In the genomic region with DNA sequence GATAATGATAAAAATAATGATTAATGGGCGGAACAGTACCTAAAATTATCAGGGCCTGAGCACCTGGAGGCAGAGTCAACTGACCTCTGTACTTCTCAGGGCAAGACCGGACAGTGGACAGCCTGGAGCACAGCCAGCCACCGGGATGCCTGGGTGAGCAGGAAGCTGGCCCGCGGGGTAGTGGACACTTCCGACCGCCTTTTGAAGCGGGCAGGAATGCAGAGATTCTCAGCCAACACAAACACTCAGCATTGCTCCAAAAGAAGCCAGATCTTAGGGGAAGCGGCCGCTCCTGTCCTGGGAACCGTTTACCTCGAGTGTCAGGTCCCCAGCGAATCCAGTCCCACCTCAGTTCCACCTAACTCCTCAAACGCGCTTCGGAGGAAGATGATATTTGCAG, we compare ENCODE assay signal across 8 mouse cellular contexts. TPM values are rescaled to one million over a fixed set of nuclear protein-coding genes. Genes with fewer than 3 reads are reported as not detected.
DNase-seq lines count a peak whose midpoint lies in the region; ATAC-seq lines count a peak whose summit lies in the region.

No protein-coding gene starts in this region.

- H3K4me1 ChIP-seq in embryonic facial prominence, embryonic 10.5 days, result peaks cover 52% of the 10 kb centered on the region
- H3K4me1 ChIP-seq in limb, embryonic 11.5 days (ENCODE audit: control insufficient read depth, insufficient read depth, low read length), result 0 out of 2 replicates have a peak, but pooled peaks cover 5% of the 10 kb centered on the region
- peaks cover 16% of the 10 kb centered on the region for H3K4me1 ChIP-seq in midbrain, embryonic 13.5 days (replicated peaks)

- H3K36me3 ChIP-seq in embryonic facial prominence, embryonic 10.5 days (replicated peaks), result no peaks in the 10 kb centered on the region
- no peaks in the 10 kb centered on the region for H3K36me3 ChIP-seq in limb, embryonic 11.5 days (ENCODE audit: control insufficient read depth, insufficient read depth, low read length)
- H3K36me3 ChIP-seq in midbrain, embryonic 13.5 days, result no peaks in the 10 kb centered on the region

- intact Hi-C loops in heart, postnatal 36 days (cut with DNase I), result no loop called here

- WGBS in embryonic facial prominence, embryonic 10.5 days, result 11% methylated on average over 16 of the region's 16 CpGs
- WGBS in limb, embryonic 11.5 days, result 12% methylated on average over 16 of the region's 16 CpGs
- 14% methylated on average over 16 of the region's 16 CpGs for WGBS in midbrain, embryonic 13.5 days

- H3K4me3 ChIP-seq in embryonic facial prominence, embryonic 10.5 days, result peak overlapping the region; percentile 62
- peak overlapping the region; percentile 25; the same call in 1 of the 2 replicates for H3K4me3 ChIP-seq in limb, embryonic 11.5 days (ENCODE audit: low read depth, low read length)
- H3K4me3 ChIP-seq in midbrain, embryonic 13.5 days (replicated peaks), result peak overlapping the region; percentile 43

- peak overlapping the region; percentile 71 for H3K4me2 ChIP-seq in limb, embryonic 11.5 days (ENCODE audit: low read depth, severe bottlenecking)
- peak overlapping the region; percentile 82 for H3K4me2 ChIP-seq in midbrain, embryonic 13.5 days (replicated peaks)

- no peaks in the 10 kb centered on the region for H3K9me3 ChIP-seq in embryonic facial prominence, embryonic 10.5 days
- H3K9me3 ChIP-seq in limb, embryonic 11.5 days (ENCODE audit: control insufficient read depth, low read length), result no peaks in the 10 kb centered on the region
- H3K9me3 ChIP-seq in midbrain, embryonic 13.5 days, result no peaks in the 10 kb centered on the region

- DNase-seq in urinary bladder, postnatal 25 days (ENCODE audit: low spot score), result peak; percentile 34
- DNase-seq in urinary bladder, adult 2 months (ENCODE audit: low spot score), result no peak
- peak; percentile 47 for DNase-seq in embryonic facial prominence, embryonic 10.5 days (ENCODE audit: low spot score)
- DNase-seq in heart, postnatal 36 days, result peak; percentile 37 to 39
- no peak for DNase-seq in limb, embryonic 11.5 days (ENCODE audit: low spot score)
- DNase-seq in B cell, adult 2 months, result no peak
- DNase-seq in adipocyte (ENCODE audit: low spot score), result no peak

- H3K9ac ChIP-seq in limb, embryonic 11.5 days (ENCODE audit: low read length), result no peak overlapping the region
- H3K9ac ChIP-seq in midbrain, embryonic 13.5 days (replicated peaks), result no peak overlapping the region

- no peak overlapping the region for H3K27ac ChIP-seq in embryonic facial prominence, embryonic 10.5 days (replicated peaks)
- no peak overlapping the region for H3K27ac ChIP-seq in limb, embryonic 11.5 days (replicated peaks; ENCODE audit: low read depth, low read length)
- H3K27ac ChIP-seq in midbrain, embryonic 13.5 days, result no peak overlapping the region

- no peak for ATAC-seq in limb, embryonic 11.5 days (ENCODE audit: insufficient number of reproducible peaks, low FRiP score, low TSS enrichment, low read depth)
- ATAC-seq in midbrain, embryonic 13.5 days, result no peak

- peaks cover 37% of the 10 kb centered on the region for H3K27me3 ChIP-seq in embryonic facial prominence, embryonic 10.5 days (replicated peaks; ENCODE audit: low read depth, poor library complexity, severe bottlenecking)
- peaks cover 2% of the 10 kb centered on the region; the same call in 1 of the 2 replicates for H3K27me3 ChIP-seq in limb, embryonic 11.5 days (ENCODE audit: control insufficient read depth, insufficient read depth, low read length)
- peaks cover 51% of the 10 kb centered on the region for H3K27me3 ChIP-seq in midbrain, embryonic 13.5 days

RNA-seq across cellular contexts. Expression of a gene that starts 1.0 kb away (rescaled TPM):
- polyA plus RNA-seq in urinary bladder, adult 2 months (2012; rRNA removed), result 6.6 and 7.6 TPM in 2 replicates
- polyA plus RNA-seq in embryonic facial prominence, embryonic 10.5 days (2016; fragmentation: Nextera tagmentation; extraction: Ambion mirVana), result 5.2 and 7.2 TPM in 2 replicates
- total RNA-seq in heart, postnatal 36 days (2021), result 1 to 10 TPM; 5.4 to 8.8 TPM
- 2.5 and 3.0 TPM in 2 replicates for polyA plus RNA-seq in limb, embryonic 11.5 days (2014; fragmentation: Nextera tagmentation; extraction: Ambion mirVana)
- polyA plus RNA-seq in midbrain, embryonic 13.5 days (2015; fragmentation: Nextera tagmentation; extraction: Ambion mirVana), result 6.0 and 6.2 TPM in 2 replicates

RNA-seq across cellular contexts. Expression of a gene that starts 48.0 kb away (rescaled TPM):
- 364 and 515 TPM in 2 replicates for polyA plus RNA-seq in urinary bladder, adult 2 months (2012; rRNA removed)
- polyA plus RNA-seq in embryonic facial prominence, embryonic 10.5 days (2016; fragmentation: Nextera tagmentation; extraction: Ambion mirVana), result 693 and 727 TPM in 2 replicates
- total RNA-seq in heart, postnatal 36 days (2021), result 100 to 1,000 TPM; 268 to 306 TPM
- polyA plus RNA-seq in limb, embryonic 11.5 days (2014; fragmentation: Nextera tagmentation; extraction: Ambion mirVana), result 681 and 682 TPM in 2 replicates
- polyA plus RNA-seq in midbrain, embryonic 13.5 days (2015; fragmentation: Nextera tagmentation; extraction: Ambion mirVana), result 654 and 688 TPM in 2 replicates

RNA-seq across cellular contexts. Expression of a gene that starts 48.1 kb away (rescaled TPM):
- polyA plus RNA-seq in urinary bladder, adult 2 months (2012; rRNA removed), result 8.1 and 9.5 TPM in 2 replicates
- polyA plus RNA-seq in embryonic facial prominence, embryonic 10.5 days (2016; fragmentation: Nextera tagmentation; extraction: Ambion mirVana), result 19.8 and 20.7 TPM in 2 replicates
- total RNA-seq in heart, postnatal 36 days (2021), result 1 to 10 TPM; 4.3 to 7.5 TPM
- 17.9 TPM in 2 replicates for polyA plus RNA-seq in limb, embryonic 11.5 days (2014; fragmentation: Nextera tagmentation; extraction: Ambion mirVana)
- polyA plus RNA-seq in midbrain, embryonic 13.5 days (2015; fragmentation: Nextera tagmentation; extraction: Ambion mirVana), result 20.7 and 21.8 TPM in 2 replicates

Comparison
In these comparisons a context has a peak if more than half of its experiments do, and no peak if none do; other contexts are left out.
1. DNase-seq: peak in urinary bladder, postnatal 25 days (single experiment), embryonic facial prominence, embryonic 10.5 days (single experiment) and heart, postnatal 36 days (2 of 2); none in urinary bladder, adult 2 months (single experiment), limb, embryonic 11.5 days (single experiment), B cell, adult 2 months (0 of 2) and adipocyte (single experiment).
2. Peak in every context shown above with its lines, with median percentiles within 50 percentile points of each other: H3K4me3 ChIP-seq.